Mouse (Mus musculus) thymus, postnatal 4 days (tissue): ENCODE data around the gene Vps11.
"Not testable (repeated sequence)": the region's sequence is repeated elsewhere in the genome, so short reads cannot be mapped to it uniquely, and the experiment has no call there.

Experiments
- DNase-seq: peaks from one replicate; pipeline ENCODE4 v3.0.0; 2021

Gene Vps11

DNA sequence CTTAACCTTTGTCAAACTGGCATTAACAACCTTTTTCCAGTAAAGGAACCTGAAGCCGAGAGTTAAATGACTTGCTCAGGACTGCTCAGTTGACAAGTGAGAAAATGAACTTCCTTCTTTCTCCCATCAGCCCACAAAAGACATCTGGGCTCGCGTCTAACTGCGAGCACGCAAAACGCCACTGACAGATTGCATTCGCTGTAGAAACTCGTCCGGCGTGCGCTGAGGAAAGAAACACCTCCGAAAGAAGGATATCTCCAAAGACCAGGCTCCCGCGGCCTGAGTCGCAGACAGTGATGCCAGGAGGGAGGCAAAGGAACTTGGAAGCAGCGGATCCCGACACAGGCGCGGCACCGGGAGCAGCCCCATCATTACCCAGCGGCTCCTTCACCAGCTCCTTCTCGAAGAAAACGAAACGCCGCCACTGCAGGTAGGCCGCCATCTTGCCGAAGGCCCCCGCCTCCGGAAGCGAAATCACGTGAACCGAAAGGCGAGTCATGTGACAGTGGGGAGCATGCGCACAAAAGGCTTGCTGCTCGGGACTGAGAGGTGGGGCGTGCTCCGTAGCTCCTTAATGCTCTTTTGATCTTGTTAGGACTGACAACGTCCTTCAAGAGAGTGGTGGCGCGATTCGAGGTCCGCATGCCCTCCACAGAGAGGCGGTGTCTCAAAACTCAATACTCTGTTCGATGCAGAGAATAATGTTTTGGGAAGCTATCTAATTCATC is at the start of gene Vps11:
Vps11 (minus strand) TSS at position 481 of the 728 bp plus-strand sequence.
- DNase-seq = peak; percentile 96

- DNase-seq = no peak
These were observed 49.3 kb upstream of the Vps11 start for GRCm38 (mm10) chr9:44410647-44411336.

DNA sequence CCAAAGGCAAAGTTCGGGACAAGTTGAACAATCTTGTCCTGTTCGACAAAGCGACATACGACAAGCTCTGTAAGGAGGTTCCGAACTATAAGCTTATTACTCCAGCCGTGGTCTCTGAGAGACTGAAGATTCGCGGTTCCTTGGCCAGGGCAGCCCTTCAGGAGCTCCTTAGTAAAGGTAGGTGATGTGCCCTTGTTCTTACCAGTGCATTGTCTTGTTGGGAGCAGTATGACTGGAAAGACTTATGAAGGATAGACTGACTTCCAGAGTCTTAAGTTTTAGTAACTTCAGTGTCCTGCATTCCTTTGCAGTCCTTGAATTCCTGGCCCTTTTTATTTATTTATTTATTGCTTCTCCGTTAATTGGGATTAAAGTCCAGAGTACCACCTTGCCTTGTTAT is 47.2 kb upstream of the Vps11 start:
- not testable (repeated sequence) for DNase-seq

- DNase-seq = no peak
These were observed 46.3 kb upstream of the Vps11 start for GRCm38 (mm10) chr9:44407752-44408097.

DNA sequence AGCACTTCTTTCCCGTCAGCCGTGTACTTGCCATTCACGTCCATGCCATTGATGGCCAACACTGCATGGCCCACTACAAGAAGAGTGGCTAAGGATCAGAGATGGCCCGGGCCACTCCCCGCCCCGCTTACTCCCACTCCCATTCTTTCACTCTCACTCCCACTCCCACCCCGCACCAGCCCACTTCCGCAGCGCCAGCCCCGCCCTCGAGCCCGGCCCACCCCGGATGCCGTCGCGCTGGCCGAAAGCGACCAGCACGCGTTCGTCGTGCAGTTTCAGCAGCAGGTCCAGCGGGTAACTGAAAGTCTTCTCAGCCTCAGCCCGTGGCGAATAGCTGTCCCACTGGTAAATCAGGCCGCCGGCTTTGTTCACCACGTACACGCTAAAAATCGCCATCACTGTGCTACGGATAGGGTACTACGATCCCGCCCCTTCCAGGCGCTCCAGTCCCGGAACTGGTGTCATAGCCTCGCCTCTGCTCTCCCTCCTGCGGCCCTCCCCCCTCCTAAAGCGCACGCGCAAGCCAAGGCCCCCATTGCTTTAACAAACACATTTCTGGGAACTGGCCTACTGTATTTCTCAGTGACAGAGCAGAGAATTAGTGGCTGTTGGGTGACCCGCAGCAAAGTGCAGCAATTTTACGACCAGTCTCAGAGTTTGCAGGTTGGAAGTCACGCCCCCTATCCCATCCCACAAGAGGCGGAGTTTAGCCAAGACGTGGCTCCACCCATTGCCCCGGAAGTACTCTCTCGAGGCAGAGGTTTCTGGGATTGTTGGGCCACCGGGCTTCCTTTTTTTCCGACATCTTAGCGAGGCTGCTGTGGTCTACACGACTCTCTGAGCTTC is 45.7 kb upstream of the Vps11 start, which contains the start of the genes Rps25 and Trappc4:
Rps25 (plus strand) TSS at position 234 of the 846 bp plus-strand sequence.
Trappc4 (minus strand) TSS at position 695 of the 846 bp plus-strand sequence.
- DNase-seq = peak; percentile 95

DNA sequence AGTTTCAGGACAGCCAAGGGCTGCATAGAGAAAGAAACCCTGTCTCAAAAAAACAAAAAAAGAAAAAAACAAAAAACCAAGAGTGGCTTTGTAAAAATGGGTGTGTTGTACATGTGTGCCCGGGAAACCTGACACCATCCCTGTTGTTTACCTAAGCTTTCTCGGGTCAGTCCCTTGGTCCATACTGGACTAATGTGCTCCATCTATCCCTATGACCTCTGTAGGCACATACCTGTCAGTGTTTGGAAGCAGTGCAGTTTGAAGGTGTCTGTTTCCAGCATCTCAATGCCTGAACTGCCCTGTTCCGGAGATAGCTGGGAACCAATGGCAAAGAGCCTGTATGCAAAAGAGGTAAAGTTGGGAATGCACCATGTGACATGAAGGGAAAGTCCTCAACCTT is 43.5 kb upstream of the Vps11 start:
- no peak for DNase-seq

DNA sequence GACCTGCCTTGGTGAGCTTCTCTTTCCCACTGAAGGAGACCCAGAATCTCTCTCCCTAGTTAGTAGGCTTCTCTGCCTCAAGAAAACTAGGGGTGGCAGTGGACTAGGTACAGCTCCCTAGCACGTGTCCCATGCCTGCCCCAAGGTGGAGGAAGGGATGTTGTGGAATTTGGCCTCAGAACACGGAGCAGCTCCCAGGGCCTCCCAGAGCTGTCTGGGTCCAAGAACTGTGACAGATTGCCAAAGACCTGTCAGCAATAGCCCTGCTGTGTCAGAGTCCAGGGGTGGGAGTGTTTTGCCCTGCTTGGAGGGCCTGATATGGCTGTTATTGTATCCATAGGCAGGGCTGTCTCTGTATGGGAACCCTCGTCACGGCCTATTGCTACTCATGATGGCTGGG is 39.6 kb upstream of the Vps11 start:
- no peak for DNase-seq

DNA sequence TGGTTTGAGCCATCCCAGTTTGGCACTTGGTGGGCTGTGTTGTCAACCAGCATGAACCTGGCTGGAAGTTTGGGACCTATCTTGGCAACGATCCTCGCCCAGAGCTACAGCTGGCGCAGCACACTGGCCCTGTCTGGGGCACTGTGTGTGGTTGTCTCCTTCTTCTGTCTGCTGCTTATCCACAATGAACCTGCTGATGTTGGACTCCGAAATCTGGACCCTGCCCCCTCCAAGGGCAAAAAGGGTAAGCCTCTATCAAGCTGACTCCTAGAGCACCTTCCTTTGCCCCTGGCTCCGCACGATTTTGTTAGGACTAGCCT is 38.3 kb upstream of the Vps11 start:
- DNase-seq = no peak

DNA sequence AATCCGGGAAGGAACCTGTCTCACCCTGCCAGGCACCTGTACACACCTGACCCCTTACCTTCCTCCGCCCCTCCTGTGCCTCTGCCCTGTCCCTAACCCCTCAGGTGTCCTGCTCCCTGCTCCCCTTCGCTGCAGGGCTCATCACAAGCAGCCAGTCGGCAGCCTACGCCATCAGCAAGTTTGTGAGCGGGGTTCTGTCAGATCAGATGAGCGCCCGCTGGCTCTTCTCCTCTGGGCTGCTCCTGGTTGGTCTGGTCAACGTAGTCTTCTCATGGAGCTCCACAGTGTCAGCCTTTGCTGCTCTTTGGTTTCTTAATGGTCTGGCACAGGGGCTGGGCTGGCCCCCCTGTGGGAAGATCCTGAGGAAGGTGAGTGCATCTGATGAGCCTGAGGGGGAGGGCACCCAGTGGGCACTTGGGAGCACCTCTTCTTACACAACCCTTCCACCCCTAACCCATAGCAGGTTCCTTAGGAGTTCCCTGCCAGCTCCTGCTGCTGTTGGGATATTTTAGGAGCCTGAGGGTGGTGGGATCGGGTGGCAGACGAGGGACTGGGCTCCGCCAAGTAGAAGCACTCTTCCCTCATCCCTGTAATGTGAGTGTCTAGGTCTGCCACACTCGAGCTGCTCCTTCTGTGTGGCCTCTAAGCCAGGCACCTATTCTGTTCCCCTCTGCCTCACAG is 37.8 kb upstream of the Vps11 start:
- no peak for DNase-seq

DNA sequence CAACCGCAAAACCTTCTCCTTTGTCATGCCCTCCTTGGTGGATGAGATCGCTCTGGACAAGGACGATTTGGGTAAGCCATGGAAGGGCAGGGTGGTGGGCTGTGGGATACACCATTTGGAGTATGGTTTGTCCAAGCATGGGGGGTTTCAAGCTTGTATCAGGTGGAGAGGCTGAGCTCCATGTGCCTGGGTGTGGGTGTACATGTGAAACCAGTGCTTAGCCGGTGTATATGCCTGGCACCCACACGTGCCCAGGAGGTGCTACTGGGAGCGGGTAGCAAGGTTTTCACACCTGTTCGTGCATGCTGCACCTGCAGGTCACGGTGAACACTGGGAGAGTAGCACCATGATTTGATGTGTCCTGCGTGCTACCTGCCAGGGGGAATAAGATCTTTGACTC is 37.1 kb upstream of the Vps11 start:
- no peak for DNase-seq

GRCm38 (mm10) chr9:44398087-44398486 is 36.6 kb upstream of the Vps11 start:
- DNase-seq = no peak

DNA sequence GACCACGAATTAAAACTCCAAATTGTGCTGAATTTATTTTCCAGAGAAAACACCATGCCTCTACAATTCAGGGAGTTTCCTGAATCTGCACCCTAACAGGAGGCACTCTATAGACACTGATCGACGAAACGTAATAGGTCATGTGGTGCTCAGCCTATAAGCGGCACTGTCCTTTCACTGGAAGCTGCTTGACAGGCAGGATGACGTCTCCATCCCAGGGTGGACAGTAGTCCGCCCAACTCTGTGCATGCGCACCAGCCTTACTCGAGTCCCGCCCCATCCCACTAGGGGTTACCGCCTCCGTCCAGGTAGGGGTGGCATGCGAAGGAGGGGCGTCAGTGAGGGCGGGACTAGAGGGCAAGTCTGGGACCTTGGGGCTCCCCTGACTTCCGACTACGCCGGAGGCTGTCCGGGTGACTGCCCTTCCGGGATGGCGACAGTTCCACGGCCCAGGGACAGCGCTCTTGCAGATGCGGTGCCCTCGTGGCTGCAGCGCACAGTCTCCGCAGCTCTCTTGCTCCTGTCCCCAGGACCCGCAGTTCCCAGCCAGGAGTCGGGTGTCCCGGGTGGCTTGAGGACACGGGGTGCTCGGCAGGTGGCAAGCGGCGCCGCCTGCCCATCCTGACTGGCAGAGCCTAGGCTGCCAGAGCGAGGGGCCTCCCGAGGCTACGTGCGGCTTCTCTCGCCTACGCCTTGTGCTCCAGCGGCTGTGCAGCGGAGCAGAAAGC is 35.4 kb upstream of the Vps11 start, which contains the start of gene Slc37a4:
Slc37a4 (plus strand) TSS at position 169 of the 728 bp plus-strand sequence.
- peak; percentile 86 for DNase-seq

- DNase-seq = peak; percentile 81
These were observed 30.0 kb upstream of the Vps11 start for GRCm38 (mm10) chr9:44391466-44391865.

DNA sequence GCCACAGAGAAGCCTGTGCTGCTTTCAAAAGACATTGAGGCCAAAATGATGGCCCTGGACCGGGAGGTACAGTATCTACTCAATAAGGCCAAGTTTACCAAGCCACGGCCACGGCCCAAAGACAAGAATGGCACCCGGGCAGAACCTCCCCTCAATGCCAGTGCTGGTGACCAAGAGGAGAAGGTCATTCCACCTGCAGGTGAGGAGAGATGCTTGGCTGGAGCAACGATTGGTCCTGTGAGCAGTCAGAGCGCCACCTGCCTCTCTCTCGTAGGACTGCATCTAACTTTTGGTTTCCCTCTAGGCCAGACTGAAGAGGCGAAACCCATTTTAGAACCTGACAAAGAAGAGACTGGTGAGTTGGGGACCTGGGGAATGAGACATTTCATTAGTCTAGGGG is 27.8 kb upstream of the Vps11 start:
- DNase-seq = peak; percentile 78

DNA sequence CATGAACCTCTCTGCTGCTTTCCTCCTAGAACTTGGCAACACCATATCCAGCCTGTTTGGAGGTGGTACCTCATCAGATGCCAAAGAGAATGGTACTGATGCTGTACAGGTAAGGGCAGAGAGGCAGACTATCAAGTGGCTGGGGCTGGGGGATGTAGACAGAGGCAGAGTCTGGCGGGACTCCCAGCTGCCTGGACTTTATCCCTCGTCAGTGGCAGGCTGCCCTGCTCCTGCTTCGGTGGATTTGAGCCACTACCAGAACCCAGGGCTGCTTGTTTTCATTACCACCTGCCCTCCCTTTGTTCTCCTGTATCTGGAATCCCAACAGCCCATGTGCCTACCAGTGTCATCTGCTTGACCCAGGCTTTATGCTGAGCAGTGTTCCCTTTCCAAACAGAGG is 25.8 kb upstream of the Vps11 start:
- DNase-seq = no peak

DNA sequence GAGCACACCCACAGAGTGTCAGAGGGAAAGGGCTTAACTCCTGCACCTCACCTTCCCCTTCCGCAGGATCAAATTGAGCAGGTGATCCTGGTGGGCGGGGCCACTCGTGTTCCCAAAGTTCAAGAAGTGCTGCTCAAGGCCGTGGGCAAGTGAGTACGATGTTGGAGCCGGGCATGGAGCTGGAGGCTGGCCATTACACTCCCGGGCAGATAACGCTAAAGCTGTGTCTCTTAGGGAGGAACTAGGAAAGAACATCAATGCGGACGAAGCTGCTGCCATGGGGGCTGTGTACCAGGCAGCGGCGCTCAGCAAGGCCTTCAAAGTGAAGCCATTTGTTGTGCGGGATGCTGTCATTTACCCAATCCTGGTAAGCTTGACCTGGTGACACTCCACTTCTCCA is 23.1 kb upstream of the Vps11 start:
- DNase-seq = no peak

DNA sequence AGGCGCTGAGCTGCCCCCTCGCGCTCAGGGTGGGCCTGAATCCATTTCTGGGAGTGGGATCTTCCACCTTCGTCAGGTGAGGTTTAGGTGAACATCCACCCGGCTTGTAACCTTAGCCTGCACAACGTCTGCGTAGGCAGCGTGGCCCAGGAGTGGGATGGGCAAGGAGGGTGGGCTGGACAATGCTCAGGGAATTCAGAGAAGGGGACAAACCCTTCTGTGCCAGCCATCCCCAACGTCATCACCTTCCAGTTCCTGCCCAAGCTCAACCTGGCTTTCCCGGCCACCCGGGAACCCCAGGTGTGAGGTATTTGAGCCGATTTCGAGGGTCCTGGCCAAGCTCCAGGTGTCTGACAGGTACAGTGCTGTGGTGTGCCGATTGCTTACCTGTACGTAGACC is 18.4 kb upstream of the Vps11 start:
- DNase-seq = no peak

GRCm38 (mm10) chr9:44379054-44379834 is 17.8 kb upstream of the Vps11 start, which contains the start of gene Hyou1:
Gene Hyou1, plus strand, starts transcription at chr9:44379490.
- DNase-seq = peak; percentile 99

GRCm38 (mm10) chr9:44378153-44378730 is 16.8 kb upstream of the Vps11 start:
- DNase-seq = no peak

DNA sequence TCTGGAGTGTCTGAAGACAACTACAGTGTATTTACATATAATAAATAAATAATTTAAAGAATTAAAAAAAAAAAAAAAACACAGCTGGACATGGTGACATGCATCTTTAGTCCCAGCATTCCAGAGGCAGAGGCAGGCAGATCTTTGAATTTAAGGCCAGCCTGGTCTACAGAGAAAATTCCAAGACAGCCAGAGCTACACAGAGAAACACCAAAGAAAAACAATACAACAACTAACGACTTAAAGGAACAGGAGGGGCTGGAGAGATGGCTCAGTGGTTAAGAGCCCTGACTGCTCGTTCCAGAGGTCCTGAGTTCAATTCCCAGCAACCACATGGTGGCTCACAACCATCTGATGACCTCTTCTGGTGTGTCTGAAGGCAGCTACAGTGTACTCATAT is 15.9 kb upstream of the Vps11 start:
- DNase-seq = not testable (repeated sequence)

DNA sequence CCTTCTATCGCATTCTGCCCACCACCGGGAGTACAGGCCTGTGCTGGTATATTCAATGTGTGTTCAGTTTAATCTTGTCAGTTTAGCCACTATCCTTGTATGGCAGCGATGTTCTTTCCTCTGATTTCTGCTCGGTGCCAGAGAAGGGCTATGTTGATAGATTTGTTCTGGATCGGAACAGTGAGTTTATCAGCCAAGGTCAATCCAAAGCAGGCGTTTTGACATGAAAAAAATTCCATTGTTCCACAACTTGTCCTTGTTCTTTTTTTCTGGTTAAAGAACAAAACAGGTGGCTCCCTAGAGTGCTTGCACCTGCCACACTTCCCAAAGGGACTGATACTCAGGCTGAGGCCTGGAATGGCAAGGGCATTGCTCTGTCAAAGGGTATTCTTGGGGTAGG is 14.7 kb upstream of the Vps11 start:
- DNase-seq = no peak
